Mouse (Mus musculus): ENCODE results near the gene Ttf2.

Ttf2 gene

GRCm38 (mm10) chr3:100910621-100911020 lies 58.8 kb downstream of the Ttf2 start:
- no peak for DNase-seq

- DNase-seq = no peak
Measured at GRCm38 (mm10) chr3:100908594-100908993, 60.9 kb downstream of the Ttf2 start.

DNA sequence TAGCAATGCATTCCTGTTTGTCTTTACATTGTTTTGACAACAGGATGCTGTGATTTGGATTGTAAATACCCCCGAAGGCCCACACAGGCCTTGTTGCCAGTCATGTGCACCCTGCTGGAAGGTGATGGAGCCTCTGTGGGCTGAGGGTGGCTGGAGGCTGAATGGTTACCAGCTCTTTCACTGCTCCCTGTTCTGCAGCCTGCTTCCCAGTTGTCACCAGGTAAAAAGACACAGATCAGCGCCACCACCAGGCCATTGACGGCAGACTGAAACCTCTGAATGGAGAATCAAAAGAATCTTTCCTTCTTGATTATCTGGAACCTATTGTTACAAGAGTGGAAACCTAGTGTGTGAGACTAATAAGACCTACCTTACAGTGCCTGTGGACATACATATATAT lies 62.5 kb downstream of the Ttf2 start:
- DNase-seq = peak in 1 of 2 experiments; percentile 11

DNA sequence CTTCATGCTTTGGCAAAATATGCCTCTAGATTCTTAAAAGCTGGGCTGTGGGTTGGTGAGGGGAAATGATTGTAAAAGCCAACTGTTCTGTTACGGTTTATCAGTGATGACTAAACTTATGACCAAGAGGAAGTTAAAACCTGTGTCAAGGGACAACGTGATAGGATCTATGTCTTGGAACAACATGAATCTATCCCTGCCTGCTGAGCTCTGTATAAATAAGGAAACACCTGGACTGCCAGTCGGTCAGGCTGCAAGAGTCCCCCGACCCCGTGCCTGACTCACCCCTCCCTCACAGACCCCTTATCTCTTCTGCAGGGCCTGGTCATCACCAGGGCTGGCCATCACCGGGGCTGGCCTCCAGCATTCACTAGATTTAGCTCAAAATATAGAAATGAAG lies 63.3 kb downstream of the Ttf2 start:
- no peak for DNase-seq

DNA sequence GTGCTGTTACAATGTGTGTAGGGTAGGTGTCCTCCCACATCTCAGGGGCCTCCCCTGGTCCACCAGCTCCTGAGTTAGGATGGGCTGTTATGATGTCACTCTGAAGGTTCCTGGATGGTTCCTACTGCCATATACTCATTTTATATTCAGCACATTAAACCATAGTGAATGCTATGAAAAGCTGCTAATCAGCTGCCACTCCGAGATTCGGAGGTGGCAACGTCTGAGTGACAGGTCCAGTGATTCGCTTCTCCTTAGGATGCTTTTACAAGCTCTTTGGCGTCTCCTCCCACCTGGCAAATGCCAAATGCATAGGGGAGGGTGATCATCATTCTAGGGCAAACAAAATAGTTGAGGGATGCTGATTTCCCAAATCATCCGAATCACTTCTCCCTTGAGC lies 74.0 kb downstream of the Ttf2 start:
- DNase-seq = no peak

DNA sequence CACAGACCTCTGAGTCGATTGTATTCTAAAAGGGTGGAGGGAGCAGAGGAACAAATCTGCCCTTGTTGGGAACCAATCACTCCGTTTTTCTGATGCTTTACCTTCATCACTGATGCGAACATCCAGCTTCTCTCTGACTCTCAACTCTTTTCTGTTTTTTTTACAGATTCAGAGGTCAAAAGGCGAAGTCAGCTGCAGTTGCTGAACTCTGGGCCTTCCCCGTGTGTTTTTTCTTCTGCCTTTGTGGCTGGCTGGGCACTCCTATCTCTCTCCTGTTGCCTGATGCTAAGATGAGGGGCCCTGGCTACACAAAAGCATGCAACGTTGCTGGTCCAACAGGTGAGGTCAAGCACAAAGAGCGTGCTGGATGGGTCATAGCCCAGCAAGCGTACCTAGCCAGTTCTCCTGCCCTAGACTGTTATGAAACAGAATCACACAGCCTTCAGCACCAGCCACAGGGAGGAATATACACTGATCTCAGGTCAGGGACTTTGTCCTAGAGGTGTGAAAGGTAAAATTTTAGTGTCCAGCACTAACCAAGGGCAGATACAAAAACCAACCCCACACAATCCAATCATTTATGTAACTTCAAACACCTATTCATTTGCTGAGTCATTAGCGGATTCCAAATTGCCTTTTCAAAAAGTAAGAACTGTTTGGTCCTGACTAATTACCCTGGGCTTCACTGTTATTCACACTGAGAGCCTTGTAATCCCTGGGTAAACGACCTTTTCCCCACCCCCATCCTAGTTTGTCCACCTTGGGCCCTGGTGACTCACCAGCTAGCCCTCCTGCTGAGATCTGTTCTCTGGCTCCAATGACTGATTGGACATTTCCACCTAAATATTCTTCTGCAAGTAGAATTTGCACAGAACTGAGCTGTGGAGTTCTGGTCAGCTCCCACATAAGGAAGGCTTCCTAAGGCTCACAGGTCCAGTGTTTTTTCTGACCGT lies 76.8 kb downstream of the Ttf2 start:
- DNase-seq = peak; percentile 4 to 15

GRCm38 (mm10) chr3:100890406-100890805 lies 79.1 kb downstream of the Ttf2 start:
- no peak for DNase-seq

DNA sequence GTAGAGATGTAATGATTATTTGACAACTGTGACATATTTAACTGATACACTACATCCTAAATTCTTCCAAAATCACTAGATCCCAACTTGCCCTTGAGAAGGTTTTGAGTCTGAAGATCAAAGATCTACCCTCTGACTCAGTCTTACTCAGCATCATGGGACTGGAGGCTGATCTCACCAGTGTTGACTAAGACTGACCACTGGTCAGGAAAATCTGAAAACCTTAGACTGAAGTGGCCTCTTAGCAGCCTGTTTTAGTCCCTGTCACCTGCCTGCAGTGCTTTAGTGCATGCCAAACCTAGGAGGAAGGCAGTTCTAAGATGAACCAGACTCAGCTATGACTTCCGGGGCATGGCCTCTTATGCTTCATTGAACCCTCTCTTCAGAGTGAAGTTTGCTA lies 80.2 kb downstream of the Ttf2 start:
- no peak for DNase-seq
